Mouse (Mus musculus): ENCODE data around the gene Tyro3. TPM values are rescaled to one million over a fixed set of nuclear protein-coding genes. Genes with fewer than 3 reads are reported as not detected.

The Tyro3 gene
- polyA plus RNA-seq (2015; fragmentation: Nextera tagmentation; extraction: Ambion mirVana), result 15.7 and 16.1 TPM in 2 replicates

DNA sequence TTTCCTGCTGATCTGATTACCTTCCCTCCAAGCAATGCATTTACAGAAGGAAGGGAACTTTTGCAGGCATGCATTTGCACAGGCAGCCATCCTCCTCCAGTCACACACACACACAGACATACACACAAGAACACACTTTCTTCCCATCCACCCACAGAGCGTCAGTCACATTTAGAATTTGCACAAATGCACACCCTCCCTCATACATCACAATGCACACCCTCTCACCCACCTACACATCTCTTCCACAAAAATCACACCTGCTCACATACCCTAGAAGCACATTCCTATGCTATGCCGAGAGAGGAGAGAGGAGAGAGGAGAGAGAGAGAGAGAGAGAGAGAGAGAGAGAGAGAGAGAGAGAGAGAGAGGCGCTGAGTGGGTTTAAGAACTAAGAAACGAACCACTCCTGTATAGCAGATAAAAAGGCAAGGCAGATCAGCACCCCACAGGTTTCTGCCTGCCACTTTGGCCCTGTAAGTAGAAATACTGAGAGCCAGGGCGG is at the start of gene Tyro3:
Gene Tyro3, plus strand, starts transcription at position 455 of the 505 bp plus-strand sequence.
- Histone ChIP-seq H3K27ac (no peak within 1 kb of the TSS), H3K9me3 (no peaks in the 10 kb centered on the region), H3K4me1 (replicated peaks) (peaks cover 20% of the 10 kb centered on the region), H3K36me3 (no peaks in the 10 kb centered on the region), H3K27me3 (peaks cover 39% of the 10 kb centered on the region), H3K4me3 (replicated peaks) (no peak within 1 kb of the TSS), H3K4me2 (replicated peaks) (no peak within 1 kb of the TSS), H3K9ac (replicated peaks) (no peak within 1 kb of the TSS)
- whole genome bisulfite sequencing, result 62% methylated on average over 5 of the region's 5 CpGs
- no peak for ATAC-seq

GRCm38 (mm10) chr2:119749260-119749659 is 48.3 kb upstream of the Tyro3 start:
- Histone ChIP-seq H3K27me3 (peaks cover 49% of the 10 kb centered on the region), H3K9ac (replicated peaks) (no peak overlapping the region), H3K4me3 (replicated peaks) (no peak overlapping the region), H3K9me3 (no peaks in the 10 kb centered on the region), H3K4me1 (replicated peaks) (peaks cover 8% of the 10 kb centered on the region), H3K4me2 (replicated peaks) (no peak overlapping the region), H3K36me3 (no peaks in the 10 kb centered on the region), H3K27ac (no peak overlapping the region)
- ATAC-seq, result no peak
- 76% methylated on average over 13 of the region's 13 CpGs for WGBS

- Histone ChIP-seq H3K4me3 (replicated peaks) (peak overlapping the region; percentile 68), H3K36me3 (no peaks in the 10 kb centered on the region), H3K4me1 (replicated peaks) (peaks cover 16% of the 10 kb centered on the region), H3K9ac (replicated peaks) (peak overlapping the region; percentile 73), H3K4me2 (replicated peaks) (peak overlapping the region; percentile 98), H3K9me3 (no peaks in the 10 kb centered on the region), H3K27me3 (peaks cover 69% of the 10 kb centered on the region), H3K27ac (no peak overlapping the region)
- peak; percentile 59 for ATAC-seq
- 2% methylated on average over 31 of the region's 31 CpGs for WGBS
Observed at GRCm38 (mm10) chr2:119757601-119758100, 39.9 kb upstream of the Tyro3 start.

- whole genome bisulfite sequencing, result under 1% methylated on average over 61 of the region's 77 CpGs
- Histone ChIP-seq H3K4me1 (replicated peaks) (peaks cover 16% of the 10 kb centered on the region), H3K9me3 (no peaks in the 10 kb centered on the region), H3K27me3 (peaks cover 67% of the 10 kb centered on the region), H3K27ac (no peak overlapping the region), H3K9ac (replicated peaks) (peak overlapping the region; percentile 73), H3K36me3 (peaks cover 1% of the 10 kb centered on the region; the same call in 1 of the 2 replicates), H3K4me2 (replicated peaks) (peak overlapping the region; percentile 98), H3K4me3 (replicated peaks) (peak overlapping the region; percentile 68)
- peak; percentile 73 for ATAC-seq
Observed at GRCm38 (mm10) chr2:119758101-119758843, 39.3 kb upstream of the Tyro3 start.

GRCm38 (mm10) chr2:119758844-119759835 is 38.4 kb upstream of the Tyro3 start:
- no peak overlapping the region for H3K27ac ChIP-seq
- 8% methylated on average over 44 of the region's 44 CpGs for WGBS
- peaks cover 10% of the 10 kb centered on the region for H3K36me3 ChIP-seq
- H3K9me3 ChIP-seq, result no peaks in the 10 kb centered on the region
- H3K9ac ChIP-seq (replicated peaks), result peak overlapping the region; percentile 73
- peaks cover 67% of the 10 kb centered on the region for H3K27me3 ChIP-seq
- H3K4me3 ChIP-seq (replicated peaks), result peak overlapping the region; percentile 68
- ATAC-seq, result peak; percentile 48
- H3K4me2 ChIP-seq (replicated peaks), result peak overlapping the region; percentile 98
- peaks cover 16% of the 10 kb centered on the region for H3K4me1 ChIP-seq (replicated peaks)

GRCm38 (mm10) chr2:119760251-119760650 is 37.3 kb upstream of the Tyro3 start, which contains the start of gene Ltk:
TSS of gene Ltk (minus strand) at chr2:119760431.
- Histone ChIP-seq H3K27me3 (peaks cover 64% of the 10 kb centered on the region), H3K4me2 (replicated peaks) (peak within 1 kb of the TSS; percentile 98; the same call in 1 of the 2 replicates), H3K4me3 (replicated peaks) (peak within 1 kb of the TSS; percentile 68; the same call in 1 of the 2 replicates), H3K36me3 (peaks cover 18% of the 10 kb centered on the region), H3K27ac (no peak within 1 kb of the TSS), H3K4me1 (replicated peaks) (peaks cover 16% of the 10 kb centered on the region), H3K9me3 (no peaks in the 10 kb centered on the region), H3K9ac (replicated peaks) (no peak within 1 kb of the TSS)
- ATAC-seq, result no peak
- WGBS, result 17% methylated on average over 9 of the region's 9 CpGs

DNA sequence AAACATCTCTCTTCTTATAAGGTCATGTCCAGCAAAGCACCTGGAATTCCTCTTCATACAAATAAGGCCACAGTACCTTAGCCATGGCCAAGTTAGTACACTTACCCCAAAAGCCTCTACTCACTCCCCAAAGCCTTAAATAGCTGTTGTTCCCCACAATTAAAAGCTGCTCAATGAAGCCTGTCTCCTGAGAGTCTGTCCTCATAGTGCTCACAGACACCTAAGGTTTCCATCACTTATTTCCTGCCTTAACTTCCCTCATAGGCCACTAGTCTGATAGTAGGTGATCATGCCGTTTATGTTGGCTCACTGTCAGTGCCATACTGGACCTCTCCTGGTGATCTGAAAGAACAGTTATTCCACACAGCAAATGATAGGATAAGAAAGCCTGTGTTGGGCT is 35.3 kb upstream of the Tyro3 start:
- peaks cover 51% of the 10 kb centered on the region for H3K27me3 ChIP-seq
- 73% methylated on average over 1 of the region's 1 CpGs for WGBS
- no peak overlapping the region for H3K4me3 ChIP-seq (replicated peaks)
- ATAC-seq, result no peak
- peaks cover 32% of the 10 kb centered on the region for H3K36me3 ChIP-seq
- no peak overlapping the region for H3K27ac ChIP-seq
- peaks cover 16% of the 10 kb centered on the region for H3K4me1 ChIP-seq (replicated peaks)
- no peaks in the 10 kb centered on the region for H3K9me3 ChIP-seq
- H3K9ac ChIP-seq (replicated peaks), result no peak overlapping the region
- H3K4me2 ChIP-seq (replicated peaks), result no peak overlapping the region

GRCm38 (mm10) chr2:119763924-119764323 is 33.6 kb upstream of the Tyro3 start:
- no peak overlapping the region for H3K4me3 ChIP-seq (replicated peaks)
- peaks cover 44% of the 10 kb centered on the region for H3K36me3 ChIP-seq
- H3K4me1 ChIP-seq (replicated peaks), result 0 out of 2 replicates have a peak, but pooled peaks cover under 1% of the 10 kb centered on the region
- H3K27ac ChIP-seq, result no peak overlapping the region
- ATAC-seq, result no peak
- H3K27me3 ChIP-seq, result peaks cover 34% of the 10 kb centered on the region
- H3K9ac ChIP-seq (replicated peaks), result no peak overlapping the region
- no peak overlapping the region for H3K4me2 ChIP-seq (replicated peaks)
- H3K9me3 ChIP-seq, result no peaks in the 10 kb centered on the region
- 79% methylated on average over 4 of the region's 4 CpGs for WGBS

DNA sequence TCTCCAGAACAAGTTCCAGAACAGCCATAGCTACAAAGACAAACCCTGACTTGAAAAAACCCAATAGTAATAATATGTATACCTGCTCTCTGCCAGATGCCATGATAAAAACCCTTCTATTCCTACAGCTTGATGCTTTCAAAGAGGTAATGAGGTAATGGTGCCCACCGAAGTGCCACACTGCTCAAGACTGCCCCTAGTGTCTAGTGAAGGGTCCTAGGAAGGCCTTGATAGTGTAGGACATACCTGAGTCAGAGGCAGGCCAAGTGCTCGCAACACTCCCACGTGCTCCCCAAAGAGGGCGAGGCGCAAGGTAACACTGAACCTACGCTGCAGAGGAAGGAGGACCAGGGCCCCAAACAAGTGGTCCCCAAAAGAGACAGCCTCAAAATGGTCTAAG is 30.3 kb upstream of the Tyro3 start:
- peaks cover 77% of the 10 kb centered on the region for H3K36me3 ChIP-seq
- 95% methylated on average over 6 of the region's 6 CpGs for WGBS

GRCm38 (mm10) chr2:119787206-119787883 is 10.2 kb upstream of the Tyro3 start, which contains the start of gene Rpap1:
TSS of gene Rpap1 (minus strand) at chr2:119787537.
- peak; percentile 98 for ATAC-seq
- H3K9me3 ChIP-seq, result no peaks in the 10 kb centered on the region
- H3K27me3 ChIP-seq, result 0 out of 2 replicates have a peak, but pooled peaks cover 5% of the 10 kb centered on the region

More for the DNA sequence above, 30.3 kb upstream of the Tyro3 start:
- no peaks in the 10 kb centered on the region for H3K4me1 ChIP-seq (replicated peaks)
- no peak overlapping the region for H3K27ac ChIP-seq
- H3K9me3 ChIP-seq, result no peaks in the 10 kb centered on the region
- H3K9ac ChIP-seq (replicated peaks), result no peak overlapping the region
- 0 out of 2 replicates have a peak, but pooled peaks cover 4% of the 10 kb centered on the region for H3K27me3 ChIP-seq
- H3K4me3 ChIP-seq (replicated peaks), result no peak overlapping the region
- H3K4me2 ChIP-seq (replicated peaks), result no peak overlapping the region
- no peak for ATAC-seq

GRCm38 (mm10) chr2:119789996-119790395 is 7.5 kb upstream of the Tyro3 start:
- 85% methylated on average over 2 of the region's 2 CpGs for WGBS
- no peaks in the 10 kb centered on the region for H3K9me3 ChIP-seq
- H3K27me3 ChIP-seq, result peaks cover 10% of the 10 kb centered on the region; the same call in 1 of the 2 replicates
- ATAC-seq, result no peak
- no peaks in the 10 kb centered on the region; the same call in 1 of the 2 replicates for H3K36me3 ChIP-seq
- H3K27ac ChIP-seq, result no peak overlapping the region
- peaks cover 13% of the 10 kb centered on the region for H3K4me1 ChIP-seq (replicated peaks)
- H3K9ac ChIP-seq (replicated peaks), result no peak overlapping the region
- no peak overlapping the region for H3K4me2 ChIP-seq (replicated peaks)
- no peak overlapping the region for H3K4me3 ChIP-seq (replicated peaks)

More at GRCm38 (mm10) chr2:119787206-119787883, 10.2 kb upstream of the Tyro3 start, which contains the start of gene Rpap1:
- H3K9ac ChIP-seq (replicated peaks), result peak within 1 kb of the TSS; percentile 58
- peaks cover 13% of the 10 kb centered on the region for H3K36me3 ChIP-seq
- H3K4me3 ChIP-seq (replicated peaks), result peak within 1 kb of the TSS; percentile 51
- peak within 1 kb of the TSS; percentile 71 for H3K4me2 ChIP-seq (replicated peaks)
- under 1% methylated on average over 44 of the region's 44 CpGs for WGBS
- peak within 1 kb of the TSS; percentile 82 for H3K27ac ChIP-seq
- peaks cover 13% of the 10 kb centered on the region for H3K4me1 ChIP-seq (replicated peaks)

Measured in midbrain, embryonic 13.5 days (tissue).